Mouse (Mus musculus) layer of hippocampus, adult 11-12 months (tissue): ENCODE data around the gene Gpx3.

Experiments used
- DNase-seq: peaks from one replicate; pipeline ENCODE4 v3.0.0; 2022; ENCODE audit warnings: low spot score

The Gpx3 gene

DNA sequence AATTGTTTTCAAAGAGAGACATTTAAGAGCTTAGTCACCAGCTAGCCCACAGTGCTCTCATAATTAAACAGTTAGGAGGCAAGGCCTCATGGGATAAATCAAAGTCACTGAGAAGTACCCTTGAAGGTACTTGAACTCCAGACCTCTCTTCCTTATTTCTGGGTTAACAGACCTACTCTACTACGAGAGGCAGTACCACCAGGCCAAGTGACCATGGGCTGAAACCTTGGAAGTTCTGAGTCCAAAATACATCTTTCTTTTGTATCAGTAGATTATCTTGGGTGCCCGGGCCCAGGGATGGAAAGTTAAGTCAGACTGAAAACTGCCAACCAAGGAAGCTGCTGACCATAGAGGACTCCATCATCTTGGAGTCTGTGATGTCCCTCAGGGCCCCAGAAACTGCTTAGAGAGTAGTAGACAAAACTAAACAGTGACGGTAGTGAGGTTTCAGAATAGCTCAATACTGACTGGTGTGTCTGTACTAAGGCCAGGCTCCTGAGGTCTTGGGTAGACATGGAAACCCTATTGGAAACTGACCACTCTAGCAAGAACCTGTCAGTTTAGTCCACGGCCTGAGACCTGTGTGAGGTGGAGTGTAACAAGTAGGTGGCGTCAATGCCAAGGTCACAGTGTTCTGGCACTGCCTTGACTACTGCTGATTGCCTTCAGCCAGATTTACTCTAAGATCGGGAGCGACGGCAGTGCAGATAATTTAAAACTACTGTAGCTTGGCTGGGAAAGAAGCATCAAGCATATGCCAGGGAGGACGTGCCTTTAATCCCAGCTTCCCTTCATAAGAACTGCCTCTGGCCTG, 10.5 kb downstream of the Gpx3 start:
- no peak for DNase-seq

DNA sequence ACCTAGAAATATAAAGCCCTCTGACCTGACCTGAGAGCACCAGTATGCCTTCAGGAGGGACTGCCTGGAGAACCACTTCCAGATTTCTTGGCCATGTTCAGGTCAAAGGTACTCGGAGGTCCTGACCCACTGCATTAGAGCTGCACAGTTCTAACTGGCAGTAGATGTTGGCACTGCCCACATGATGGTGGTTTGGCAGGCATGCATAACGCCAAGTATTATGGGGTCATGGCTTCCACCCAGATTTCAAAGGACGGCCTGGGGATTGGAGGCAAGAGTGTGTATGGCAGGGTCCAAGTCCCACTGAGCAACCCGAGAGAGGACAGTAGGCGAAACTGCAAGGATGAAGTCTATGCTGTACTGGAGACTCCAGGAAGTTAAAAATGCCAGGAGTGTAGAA, 11.6 kb downstream of the Gpx3 start:
- no peak for DNase-seq

DNA sequence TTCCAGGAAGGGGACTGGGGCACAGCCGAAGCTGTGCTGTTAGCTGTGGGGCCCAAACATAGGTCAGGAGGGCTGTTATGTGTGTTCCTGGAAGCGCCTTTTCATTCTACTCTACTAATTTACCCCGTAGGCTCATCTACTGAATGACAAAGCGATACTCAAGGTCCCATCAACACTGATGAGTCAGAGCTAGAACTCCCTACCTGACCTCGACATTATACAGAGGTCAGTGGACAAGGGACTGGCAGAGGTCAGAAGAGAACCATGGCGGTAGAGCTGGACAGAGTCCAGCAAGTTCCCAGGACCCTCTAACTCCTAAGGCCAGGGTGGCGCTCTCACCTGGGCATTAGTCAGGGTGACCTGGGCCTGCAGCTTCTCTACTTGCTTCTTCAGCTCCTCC, 15.2 kb downstream of the Gpx3 start:
- DNase-seq, result no peak

DNA sequence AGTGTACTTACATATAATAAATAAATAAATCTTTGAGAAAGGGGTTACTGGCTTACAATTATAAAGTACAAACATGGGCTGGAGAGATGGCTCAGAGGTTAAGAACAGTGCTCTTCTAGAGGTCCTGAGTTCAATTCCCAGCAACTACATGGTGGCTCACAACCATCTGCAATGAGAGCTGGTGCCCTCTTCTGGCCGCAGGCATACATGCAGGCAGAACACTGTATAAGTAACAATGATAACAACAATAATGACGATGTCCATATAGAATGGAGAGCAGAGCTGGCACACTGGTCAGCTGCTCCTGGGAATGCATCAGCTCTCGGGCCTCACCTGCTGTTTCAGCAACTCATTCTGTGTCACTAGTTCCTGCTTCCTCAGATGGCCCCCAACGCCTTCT, 16.0 kb downstream of the Gpx3 start:
- no peak for DNase-seq

DNA sequence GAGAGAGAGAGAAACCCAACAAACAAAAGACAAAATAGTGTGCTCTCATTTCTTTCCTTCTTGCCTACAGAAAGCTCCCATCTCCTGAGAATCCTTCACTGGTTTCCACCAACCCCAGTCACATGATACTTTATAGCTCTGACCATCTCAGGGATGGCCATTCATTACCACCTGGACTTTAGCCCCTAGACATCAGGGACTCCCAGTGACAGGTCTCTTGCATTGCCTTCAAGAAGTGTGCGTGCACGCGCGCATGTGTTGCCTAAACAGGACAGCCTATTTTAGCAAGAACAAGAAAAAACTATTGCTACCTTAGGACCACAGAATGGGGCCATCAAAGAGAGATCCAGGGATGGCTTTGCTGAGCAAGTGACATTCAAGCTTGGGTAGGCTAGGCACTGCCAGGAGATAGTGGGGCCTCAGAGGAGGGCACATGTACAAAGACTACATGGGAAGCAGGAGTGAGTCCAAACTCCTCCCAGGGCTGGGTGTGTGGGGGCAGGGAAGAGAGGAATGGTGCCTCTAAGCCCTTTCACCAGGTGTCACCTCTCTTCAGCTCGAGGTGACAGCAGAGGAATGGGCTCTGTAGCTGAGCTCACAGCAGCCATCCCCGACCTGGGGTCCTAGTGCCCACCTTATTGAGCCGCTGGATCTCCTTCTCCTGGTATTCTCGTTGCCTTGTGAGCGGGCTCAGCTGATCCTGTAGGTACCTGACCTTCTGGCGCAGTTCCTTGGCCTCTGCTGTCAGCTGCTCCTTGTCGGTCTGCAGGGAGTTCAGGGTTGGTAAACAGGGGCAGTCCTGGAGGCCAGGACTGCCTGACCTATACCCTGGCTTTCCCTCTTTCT, 18.1 kb downstream of the Gpx3 start:
- DNase-seq, result no peak

DNA sequence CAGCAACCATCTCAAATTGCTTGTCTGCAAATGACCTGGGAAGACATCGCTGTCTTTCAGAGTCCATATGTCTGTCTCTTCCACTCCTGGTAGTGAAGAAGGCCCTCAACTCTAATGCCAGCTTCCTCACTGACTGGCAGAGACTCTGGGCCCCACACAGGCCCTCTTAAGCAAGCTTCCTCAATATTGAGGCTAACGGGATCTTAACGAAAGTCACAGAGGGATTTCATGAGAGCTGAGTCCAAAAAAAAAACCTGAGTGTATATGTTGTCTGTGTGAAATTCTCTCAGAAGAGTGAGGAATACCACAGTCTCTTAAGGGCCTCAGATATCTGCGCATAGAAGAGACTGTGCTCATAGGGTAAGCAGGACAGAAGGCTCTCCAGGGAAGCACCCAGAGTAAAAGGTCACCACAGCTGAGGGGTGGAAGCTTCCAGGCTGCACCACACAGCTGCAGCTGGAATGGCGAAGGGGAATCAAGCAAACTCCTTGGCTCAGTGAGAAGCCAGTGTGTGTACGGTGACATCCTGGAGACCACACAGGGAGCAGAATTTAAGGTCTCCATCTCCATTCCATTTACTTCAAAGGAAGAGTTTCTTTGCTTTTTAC, 18.8 kb downstream of the Gpx3 start:
- no peak for DNase-seq

DNA sequence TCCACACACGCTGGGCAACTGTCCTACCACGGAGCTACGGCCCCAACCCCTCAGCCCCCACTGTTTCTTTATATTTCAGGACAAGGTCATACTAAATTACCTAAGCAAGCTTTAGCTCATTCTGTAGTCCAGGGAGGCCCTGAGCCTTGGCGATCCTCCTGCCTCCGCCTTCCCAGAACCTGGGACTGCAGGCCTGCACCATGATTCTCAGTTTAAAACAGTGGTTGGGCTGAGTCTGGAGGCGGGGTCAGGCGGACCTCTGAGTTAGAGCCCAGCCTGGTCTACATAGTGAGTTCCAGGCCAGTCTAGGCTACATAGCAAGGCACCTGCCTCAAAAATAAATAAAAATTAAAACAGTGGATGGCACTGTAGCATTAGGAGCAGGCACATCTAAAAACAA, 19.5 kb downstream of the Gpx3 start:
- DNase-seq, result no peak

DNA sequence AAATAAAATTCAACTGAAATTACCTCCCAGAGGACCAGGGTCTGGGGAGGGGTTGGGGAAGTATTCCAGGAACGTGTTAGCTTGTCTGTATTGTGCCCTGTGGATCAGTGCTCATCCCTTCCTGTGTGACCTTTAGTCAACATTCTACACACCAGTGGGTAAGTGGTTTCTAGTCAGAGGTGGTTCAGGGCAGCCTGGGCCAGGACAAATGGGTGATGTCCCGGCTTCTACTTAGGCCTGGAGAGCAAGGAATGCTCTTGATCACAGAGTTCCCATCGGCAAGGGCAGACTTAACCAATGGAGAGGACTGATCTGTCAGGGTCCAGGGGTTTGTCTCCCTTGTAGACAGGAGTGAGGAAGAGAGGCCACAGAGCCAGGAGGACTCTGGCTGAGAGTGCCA, 20.2 kb downstream of the Gpx3 start:
- no peak for DNase-seq

DNA sequence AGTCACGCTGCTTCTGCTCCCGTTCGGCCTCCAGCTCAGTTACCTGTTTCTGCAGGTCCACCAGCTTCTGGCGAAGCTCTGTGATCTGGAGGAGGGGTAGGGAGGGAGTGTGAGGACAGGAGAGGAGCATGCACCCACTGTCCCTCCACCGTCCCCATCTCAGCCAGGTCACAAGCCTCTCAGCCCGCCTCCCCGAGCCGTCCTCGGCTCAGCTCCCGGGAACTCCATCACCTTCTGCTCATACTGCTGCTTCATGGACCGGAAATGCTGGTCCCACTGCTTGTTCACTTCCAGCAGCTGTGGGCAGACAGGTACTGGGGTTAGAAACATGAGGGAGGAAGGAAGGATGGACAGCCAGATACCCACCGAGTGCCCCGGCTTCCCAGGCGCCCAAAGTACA, 21.9 kb downstream of the Gpx3 start:
- DNase-seq, result no peak

DNA sequence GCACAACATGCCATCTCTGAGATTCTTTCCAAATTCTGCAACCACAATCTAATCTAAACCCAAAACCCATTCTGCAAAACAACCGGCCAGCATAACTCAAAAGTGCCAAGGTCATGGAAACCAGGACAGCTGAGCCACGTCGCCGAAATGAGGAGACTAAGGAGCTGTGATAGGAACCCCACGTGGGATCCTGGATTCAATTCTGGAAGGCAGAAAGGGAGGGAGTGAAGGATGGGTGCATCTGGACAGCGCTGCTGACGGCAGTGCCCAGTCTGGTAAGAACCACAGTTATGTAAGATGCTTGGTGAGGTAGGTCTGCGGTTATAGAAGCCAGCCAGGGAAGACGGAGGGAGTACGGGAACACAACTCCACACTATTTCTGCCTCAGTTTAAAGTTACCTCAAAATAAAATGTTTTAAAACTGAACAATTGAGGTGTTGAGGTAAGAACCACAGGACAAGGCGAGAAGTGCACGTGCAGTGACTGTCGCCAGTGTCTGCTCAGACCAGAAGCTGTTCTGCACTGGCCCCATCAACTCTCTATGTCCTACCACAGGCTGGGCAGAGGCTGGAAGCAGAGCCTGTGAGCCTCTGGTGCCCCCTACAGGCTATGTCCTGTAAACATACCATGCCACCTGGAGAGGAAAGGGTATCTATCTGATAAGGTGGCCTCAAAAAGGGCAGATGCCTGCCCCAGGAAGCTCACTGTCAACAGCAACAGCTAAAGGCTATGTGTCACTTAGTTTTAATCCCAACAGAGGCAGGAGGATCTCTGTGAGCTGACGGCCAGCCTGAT, 25.3 kb downstream of the Gpx3 start:
- peak; percentile 63 for DNase-seq

DNA sequence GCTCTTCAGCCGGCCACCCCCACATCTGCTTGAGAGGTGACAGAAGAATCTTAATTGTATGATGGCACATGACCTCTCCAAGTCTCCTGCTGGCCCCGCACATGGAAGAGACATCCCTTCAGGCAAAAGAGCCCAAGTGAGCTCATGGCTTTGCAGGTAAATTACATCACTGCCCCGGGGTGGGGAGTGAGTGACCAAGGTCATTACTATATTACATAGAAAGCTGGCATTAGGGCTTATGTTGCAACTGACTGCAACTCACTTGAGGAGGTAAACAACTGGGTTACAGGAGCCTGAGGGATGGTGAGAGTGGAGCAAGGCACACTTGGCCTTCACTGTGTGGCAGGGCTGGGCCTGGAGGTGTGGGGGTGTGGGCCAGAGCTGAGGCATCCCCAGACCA, 26.0 kb downstream of the Gpx3 start:
- no peak for DNase-seq

DNA sequence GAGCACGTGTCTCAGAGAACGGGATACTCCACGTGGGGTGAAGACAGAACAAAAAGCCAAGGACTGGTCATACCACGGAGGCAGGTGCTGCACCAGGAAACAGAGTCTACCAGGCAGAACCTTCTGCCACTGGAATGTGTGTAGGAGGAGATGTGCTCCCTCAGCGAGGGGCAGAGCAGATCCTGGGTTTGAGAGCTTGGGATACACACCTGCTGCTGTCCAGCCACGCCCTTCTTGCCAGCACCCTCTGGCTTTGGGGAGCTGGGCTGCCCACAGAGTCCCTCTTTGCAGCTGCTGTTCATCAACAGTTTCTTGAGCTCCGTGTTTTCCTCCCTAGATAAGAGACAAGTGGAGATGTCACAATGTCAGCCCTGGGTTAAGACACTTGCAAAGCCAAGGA, 26.6 kb downstream of the Gpx3 start:
- DNase-seq, result no peak

DNA sequence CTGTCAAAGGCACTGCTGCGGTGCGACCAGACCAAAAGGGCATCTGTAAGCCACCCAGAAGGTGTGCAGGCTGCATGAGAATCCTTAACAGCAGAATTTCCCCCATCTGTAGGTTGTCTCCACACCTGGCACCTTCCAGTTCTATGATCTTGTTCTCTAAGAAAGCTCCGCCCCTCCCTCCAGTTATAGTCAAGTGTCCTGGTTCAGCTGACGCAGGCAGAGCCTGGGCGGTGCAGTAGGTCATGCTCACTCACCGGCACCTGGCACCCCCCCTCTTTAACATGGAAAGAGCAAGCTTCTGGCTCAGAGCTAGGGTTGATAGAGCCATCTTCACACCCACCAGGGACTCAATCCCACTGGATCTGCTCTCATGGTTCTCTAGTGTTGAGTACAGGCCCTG, 27.0 kb downstream of the Gpx3 start:
- no peak for DNase-seq

DNA sequence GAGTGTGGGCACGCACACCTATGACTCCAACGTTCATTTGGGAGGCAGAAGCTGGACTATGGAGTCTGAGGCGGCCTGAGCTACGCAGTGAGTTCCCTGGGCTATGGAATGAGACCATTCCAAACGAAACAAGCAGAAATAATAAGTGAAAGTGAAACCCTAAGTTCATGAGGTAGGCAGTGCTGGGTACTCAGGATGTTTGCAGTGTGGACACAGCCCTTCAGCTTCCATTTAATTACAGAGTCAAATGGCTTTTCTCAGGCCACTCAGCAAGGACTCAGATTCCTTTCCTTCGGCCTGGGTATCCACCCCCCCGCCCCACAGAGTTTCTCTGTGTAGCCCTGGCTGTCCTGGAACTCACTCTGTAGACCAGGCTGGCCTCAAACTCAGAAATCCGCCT, 27.5 kb downstream of the Gpx3 start:
- no peak for DNase-seq

DNA sequence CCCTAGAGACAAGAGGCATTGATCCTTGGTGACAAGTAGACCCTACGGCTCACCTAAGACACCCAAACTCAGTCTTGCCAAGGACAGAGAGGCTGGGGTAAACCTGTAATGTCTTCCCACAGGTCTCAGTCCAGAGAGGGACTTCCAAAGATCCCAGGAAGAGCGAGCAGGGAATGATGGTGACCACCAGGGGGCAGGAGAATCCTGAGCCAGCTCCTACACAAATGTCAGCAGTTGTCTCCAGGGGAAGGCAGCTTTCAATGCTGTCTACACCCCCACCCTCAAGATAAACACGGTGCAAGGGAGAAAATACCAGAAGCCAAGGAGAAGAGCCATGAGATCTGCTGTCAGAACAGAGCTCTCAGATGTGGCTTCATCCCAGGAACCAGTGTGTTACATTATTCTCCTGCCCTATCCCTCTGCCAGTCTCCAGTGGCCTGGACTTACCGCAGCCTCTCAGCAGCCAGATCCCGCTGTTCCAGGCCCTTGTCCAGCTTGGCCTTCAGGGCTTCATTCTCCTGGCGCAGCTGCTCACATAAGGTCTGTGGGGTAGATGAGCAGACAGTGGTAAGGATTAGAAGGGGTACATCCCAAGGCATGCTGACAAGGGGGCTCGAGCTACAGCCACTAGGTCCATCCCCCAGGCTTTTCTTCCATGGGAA, 28.2 kb downstream of the Gpx3 start:
- DNase-seq, result peak; percentile 67

DNA sequence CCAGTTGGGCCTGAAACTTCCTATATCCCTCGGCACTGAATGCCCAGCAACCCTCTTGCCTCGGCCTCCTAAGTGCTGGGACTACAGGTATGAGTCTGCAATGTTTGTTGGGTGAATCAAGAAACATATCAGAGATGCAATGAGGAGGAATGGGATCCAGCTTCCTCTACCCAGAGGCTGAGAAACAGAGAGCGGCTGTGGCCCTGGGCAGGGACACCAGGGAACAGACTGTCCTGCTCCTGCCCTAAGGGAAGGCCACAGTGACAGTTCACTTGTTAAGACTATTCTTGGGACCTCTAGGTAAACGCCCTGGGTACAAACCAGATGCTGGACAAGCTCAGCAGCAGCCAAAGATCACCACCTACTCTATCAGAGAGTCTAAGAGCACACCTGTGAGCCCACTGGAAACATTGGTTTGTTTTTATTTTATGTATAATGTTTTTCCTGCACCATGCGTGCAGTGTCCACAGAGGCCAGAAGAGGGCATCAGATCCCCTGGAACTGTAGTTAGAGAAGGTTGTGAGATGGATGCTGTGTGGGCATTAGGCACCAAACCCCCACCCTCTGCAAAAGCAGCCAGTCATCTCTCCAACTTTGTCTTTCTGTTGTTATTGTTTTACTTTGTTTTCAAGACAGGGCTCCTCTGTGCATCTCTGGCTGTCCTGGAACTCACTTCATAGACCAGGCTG, 29.3 kb downstream of the Gpx3 start:
- peak; percentile 64 for DNase-seq

DNA sequence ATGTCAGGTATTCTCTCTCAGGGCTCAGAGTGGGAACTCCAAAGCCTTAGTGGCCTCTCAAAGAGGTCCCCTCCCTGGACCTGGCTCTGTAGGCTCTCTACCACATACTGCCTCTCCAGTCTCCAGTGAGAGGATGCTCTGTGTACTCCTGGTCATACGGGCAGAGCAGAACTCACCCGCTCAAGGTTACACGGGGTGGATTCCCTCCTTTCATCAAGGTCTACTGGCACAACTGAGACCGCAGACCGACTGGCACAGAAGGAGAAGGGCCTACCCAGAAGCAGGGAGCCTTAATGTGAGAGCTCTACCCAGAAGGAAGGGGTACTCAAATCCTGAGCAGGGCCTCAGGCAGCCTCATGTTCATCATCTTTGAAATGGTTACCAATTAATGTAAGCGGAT, 30.3 kb downstream of the Gpx3 start:
- DNase-seq, result no peak

DNA sequence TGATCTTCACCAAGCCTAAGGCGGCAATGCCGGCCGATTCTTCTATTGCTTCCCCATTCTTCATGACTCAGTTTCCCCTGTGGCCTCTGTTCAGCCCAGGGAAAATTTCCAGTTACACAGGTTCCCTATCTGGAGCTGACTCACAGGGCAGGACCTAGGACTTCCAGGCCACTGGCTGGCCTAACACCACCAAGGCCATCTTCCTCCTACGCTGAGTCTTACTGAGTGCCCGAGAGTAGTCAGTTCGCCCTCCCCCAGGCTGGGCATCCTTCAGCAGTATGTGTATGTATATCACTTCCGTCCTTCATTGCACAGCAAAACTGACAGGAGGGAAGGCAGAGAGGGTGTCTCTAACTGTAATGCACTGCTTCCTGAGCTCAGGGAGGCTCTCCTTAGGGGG, 31.9 kb downstream of the Gpx3 start:
- no peak for DNase-seq

DNA sequence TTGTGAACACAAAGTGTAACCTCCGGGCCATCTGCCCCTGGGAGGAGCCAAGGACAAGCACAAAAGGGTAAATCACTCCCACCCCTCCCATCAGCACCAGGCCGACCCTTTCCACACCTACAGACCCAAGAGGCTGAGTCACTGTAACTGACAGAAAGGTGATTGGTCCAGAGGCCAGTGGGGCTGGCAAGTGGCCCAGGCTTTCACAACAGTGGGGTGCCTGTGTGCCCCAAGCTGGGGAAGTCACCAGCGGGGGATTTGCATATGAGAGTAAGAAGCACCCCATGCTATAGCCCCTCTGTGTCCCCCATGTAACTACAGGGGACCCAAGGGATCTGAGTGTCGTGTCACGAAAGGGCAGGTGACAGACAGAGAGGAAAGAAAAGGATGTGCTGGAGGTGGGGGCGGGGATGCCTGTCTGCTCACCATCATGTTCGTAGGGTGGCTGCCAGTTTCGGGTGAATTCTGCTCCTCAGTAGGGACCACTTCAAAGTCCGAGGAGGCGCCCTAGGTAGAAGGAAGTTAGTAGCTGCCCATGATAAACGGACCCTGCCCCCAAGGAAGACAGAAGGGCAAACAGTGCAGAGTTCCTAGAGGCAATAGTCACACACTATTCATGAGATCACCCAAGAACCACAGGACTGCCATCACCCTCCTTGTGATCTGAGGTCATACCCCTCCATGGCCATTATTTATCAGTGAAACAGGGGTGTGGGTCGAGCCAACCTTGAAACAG, 34.0 kb downstream of the Gpx3 start:
- DNase-seq, result no peak

DNA sequence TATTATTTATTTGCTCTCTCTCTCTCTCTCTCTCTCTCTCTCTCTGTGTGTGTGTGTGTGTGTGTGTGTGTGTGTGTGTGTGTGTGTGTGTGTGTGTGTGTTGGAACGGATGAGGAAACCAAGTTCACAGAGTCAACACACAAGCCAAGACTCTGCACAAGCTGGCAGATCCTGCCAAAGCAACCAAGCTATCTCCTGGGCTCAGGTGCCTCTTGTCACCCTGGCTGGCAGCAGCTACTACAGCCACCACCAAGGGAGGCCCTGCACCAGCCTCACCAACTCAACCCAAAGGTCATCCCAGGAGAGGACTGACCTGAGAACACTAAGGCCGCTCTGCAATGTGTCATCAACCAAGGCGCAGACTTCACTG, 34.5 kb downstream of the Gpx3 start:
- no peak for DNase-seq

DNA sequence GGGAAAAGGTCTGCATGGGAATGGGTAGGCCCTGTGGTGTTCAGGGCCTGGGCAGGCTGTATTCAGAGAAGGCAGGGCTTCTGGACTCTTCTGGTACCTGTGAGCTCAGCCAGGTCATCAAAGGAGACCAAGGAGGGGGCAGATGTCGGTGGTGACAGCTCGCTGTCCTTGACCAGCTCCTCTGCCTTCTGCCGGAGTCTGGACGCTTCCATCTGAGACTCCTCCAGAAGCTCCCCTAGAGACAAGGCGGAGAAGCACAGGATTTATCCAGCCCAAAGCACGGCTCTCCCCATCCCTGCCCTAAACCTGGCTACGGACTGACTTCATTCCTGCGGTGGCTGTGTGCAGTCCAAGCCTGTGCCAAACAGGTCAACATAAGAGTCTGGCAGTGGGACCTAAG, 37.2 kb downstream of the Gpx3 start:
- no peak for DNase-seq
